Mouse (Mus musculus) E14TG2a.4 (cell line): ENCODE data around the gene Tasp1.

Source experiments
- CTCF ChIP-seq: conservative IDR thresholded peaks from 2 replicates; pipeline ENCODE4 v1.5.1; 2014; ENCODE audit warnings: low read length
- NANOG ChIP-seq: IDR thresholded peaks from 2 replicates; pipeline ENCODE4 v1.6.1; 2014; ENCODE audit warnings: borderline replicate concordance, low read length, mixed read lengths
- POU5F1 ChIP-seq: IDR thresholded peaks from 2 replicates; pipeline ENCODE4 v1.6.1; 2014; ENCODE audit warnings: low read length, borderline replicate concordance

DNA sequence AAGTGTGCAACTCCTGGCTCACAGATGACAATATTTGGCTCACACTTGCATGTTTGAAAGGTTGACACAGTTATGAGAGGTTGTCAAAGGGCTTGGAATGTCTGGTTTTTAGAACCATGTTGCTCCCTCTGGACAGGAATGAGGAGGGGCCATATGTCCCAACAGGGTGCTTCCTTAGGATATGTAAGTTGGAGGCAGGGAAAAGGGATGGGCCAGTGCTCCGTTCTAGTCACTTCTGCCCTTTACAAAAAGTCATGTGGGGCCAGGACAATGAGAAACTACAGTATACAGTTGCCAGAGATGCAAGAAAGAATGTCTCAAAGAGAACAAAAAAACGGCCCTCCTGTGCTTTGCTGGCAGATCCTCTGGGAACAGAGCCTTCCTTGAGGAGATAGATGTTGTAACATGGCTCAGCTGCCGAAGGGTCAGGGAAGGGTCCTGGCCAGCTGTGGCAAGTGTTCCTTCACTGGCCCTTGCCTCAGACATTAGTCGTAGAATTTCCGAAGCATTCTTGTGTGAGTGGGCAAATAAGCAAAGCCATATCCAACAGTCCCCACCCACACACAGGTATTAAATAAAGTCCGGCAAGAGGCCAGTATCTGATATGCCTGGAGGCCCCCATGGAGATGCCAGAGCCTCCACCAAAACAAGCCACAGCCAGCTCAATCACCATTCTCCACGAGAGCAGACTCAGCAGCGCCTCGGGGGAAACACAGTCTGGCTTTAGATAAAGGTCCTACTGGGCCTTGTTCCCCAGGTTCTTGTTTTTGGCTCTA is 274.1 kb downstream of the Tasp1 start:
- TF ChIP-seq CTCF = no peak
- TF ChIP-seq NANOG = no peak
- no peak for TF ChIP-seq POU5F1
